Mouse (Mus musculus) thymus, postnatal 25 days (tissue): ENCODE results near the gene Acsl1.
A peak's percentile ranks its signal among the peaks of the same experiment; 100 is the strongest.

Source experiments
- DNase-seq: peaks from one replicate; pipeline ENCODE4 v3.0.0; 2022

Acsl1 gene

DNA sequence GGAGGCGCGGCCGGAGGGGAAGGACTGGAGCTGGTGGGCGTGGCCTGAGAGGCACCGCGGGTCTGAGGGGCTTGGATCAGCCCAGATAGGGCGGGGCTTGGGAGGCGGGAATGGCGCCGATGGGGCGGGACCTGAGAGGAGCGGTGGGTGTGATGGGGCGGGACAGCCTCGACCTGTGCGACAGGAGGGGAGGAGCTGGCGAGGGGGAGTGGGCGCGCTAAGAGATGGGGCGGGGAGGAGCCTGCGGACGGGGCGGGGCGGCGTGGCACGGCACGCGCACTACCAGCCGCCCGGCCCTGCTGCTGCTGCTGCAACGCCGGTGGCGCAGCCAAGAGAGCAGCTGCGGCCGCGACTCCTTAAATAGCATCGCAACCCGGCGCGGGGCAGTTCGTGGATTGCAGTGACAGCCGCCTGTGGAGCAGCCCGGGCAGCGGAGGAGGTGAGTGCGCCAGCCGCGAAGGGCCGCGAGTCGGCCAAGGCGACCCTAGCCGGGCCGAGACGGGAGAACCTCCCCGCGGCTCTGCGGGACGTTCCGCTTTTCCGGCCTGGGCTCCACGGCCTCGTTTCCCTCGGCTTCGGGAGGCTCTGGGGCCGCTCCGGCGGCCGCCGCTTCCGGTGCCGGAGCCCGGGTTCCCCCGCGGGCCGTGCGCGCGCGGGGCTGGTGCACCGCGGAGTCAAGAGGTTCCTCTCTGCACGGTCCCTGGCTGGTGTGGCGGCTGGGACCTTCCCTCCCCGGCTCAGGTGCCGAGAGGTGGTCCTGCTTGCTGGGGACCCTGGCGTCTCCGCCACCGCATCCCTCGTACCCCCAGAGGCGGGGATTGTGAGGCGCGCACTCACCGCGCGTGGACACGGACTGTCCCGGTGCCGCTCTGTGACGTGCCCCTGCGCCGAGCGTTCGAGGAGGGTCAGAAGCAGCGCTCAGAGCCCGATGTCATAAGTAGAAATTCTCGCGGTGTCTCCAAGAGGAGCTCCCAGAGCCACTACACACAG is at the start of gene Acsl1:
Gene Acsl1 (plus strand): TSS at position 246 of the 990 bp plus-strand sequence.
- peak; percentile 98 for DNase-seq

DNA sequence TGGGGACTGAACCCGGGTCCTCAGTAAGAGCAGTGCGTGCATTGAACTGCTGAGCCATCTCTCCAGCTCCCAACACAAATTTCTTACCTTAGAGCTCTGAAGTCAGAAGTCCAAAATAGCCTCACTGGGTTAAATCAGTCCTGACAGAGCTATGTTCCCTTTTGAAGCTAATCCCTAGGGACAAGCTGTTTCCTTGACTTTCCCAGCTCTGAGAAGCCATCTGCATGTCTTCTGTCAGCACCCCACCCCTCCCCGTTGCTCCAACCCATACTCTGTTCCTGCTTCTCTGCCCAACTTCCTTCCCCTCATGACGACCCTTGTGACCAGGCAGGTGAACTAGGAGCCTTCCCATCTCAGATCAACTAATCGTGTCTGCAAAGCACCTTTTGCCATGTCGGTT is 49.3 kb upstream of the Acsl1 start:
- no peak for DNase-seq

DNA sequence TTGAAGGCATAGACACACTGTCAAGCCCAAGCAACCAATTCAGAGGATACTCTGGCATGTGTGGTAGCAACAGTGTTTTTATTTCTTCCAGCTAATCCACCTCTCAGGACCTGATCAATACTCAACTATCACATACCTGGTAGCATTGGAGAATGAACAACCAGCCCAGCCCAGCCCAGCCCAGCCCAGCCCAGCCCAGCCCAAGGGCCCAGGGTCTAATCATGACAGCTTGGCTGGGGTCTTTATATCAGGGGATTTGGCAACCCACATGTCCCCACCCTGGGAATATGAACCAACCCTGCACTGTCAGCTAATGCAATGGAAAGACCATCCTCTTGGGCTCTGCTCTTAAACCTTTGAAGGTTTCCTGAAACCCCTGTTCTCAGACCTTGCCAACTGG is 42.9 kb upstream of the Acsl1 start:
- no peak for DNase-seq

DNA sequence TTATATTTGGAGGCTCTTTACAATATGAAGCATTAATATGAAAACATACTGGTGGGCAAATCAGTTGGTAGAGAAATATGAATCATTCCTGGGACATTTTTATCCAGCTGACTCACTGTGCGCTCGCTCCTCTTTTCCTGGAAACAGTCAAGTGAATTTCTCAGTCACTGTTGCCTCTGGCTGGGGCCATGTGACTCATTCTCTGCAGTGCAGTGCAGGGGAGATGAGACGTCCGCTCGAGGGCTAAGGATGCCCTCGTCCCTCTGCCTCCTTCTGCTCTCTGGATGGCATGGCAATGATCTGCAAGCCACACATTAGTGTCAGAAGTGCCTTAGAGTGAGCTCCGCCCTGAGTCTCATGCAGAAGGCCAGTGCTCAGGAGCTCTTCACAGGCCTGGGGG is 41.0 kb upstream of the Acsl1 start:
- no peak for DNase-seq

DNA sequence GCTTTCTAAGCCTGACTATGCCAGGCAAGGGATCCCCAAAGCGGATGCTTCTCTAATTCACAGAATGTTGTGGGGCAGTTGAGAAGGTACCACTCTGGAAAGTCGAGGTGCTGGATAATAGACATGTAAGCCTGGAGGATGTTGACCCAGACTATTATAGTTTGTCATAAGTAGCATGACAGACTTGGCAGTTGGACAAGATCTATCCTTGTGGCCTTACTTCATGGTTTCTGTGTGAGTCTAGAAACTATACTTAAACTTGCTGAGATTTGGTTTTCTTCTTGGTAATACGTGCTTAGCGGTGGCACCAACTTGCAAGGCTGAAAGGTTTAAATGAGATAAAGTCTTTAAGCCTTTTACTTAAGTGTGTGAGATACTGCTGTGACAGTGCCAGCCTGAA is 38.9 kb upstream of the Acsl1 start:
- DNase-seq = no peak

DNA sequence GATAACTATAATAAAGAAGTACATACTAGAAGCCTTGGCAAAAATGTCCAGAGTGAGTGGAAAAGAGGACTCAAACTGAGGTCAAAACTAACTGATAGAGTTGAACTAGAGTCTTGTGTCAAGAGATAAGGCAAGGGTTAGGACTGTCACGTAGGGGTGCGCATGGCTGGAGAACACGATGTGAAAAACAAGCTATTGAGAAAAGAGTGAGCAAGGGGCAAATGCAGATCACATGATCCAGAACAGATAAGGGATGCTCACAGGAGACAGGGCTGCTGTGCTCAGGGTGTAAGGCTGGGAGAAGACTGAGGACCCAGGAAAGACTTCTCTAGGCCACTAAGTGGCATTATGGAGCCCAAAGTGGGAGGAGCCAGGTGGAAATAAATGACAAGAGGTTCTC is 38.3 kb upstream of the Acsl1 start:
- DNase-seq = no peak

DNA sequence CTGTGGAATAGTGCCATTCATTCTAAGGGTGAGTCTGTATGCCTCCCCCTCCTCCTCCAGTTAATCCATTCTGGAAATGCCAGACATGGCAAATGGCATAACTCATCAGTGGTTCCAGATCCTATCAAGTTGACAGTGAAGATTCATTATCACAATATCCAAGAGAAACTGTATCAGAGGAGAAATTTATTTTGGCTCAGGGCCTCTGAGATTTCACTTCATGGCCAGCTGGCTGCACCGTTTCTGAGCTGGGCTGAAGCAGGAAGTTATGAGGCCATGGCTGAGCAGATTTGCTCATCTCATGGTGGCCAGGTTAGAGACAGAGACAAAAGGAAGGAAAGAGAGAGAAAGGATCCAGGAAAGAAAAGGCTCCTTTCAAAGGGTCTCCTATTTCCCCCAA is 37.2 kb upstream of the Acsl1 start:
- no peak for DNase-seq

DNA sequence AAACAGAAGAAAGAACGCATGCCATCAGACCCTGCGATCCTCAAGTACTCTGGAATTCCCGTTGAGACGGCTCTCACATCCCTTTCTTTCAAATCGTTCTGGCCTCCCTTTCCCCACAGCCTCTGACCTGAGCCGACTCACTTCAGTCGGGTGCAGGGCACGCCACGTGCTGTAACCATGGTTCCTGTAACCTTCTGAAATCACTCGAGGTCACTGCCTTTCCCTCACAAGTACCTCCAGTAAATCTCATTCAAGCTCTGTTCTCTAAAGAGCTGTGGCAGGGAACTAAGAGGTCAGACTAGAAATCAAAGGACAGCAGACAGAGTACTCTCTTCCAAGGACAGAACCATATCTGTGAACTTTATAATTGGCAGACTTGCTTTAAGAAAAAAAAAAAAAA is 32.3 kb upstream of the Acsl1 start:
- no peak for DNase-seq

DNA sequence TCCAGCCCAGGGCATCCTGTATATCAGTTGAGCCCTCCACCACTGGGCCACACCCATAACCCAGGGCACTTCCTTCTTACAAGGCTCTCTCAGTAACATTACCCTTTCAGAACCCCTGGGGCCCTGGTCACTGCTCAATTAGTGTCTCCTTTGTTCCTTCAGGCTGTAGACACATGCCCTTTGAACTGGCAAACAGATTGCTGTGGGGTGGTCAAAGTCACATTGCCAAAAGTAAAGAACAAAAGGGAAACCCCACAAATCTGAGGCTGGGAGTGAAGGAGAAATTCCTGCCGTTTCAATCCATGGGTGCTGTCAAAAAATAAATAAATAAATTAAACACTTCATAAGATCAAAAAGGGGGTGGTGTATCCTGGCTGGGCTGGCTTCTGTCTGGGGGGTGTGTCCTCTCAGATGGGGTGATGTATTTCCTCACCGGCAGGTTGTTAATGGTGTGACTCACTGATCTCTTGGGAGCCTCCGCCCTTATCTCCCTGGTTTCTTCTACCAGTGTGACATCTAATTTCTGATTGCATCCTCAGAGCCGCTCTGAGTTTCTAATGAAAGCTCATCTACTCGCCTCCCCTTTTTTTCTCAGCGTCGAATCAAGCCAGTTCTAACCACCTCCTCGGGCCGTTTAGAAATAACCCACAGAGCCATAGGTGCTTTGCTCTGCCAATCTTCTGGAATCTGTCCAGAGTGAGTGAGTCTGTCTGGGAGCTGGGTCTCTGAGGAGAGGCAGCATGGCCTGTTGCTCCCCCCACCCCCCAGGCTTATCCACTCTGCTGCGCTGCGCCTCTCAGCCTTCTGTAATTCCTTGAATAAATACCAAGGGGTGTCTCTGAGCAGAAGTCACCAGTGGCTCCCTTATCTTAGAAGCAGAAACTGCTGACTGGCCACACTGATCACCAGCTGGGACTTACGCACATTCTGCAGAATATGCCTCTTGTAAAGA is 24.6 kb upstream of the Acsl1 start:
- DNase-seq = no peak

DNA sequence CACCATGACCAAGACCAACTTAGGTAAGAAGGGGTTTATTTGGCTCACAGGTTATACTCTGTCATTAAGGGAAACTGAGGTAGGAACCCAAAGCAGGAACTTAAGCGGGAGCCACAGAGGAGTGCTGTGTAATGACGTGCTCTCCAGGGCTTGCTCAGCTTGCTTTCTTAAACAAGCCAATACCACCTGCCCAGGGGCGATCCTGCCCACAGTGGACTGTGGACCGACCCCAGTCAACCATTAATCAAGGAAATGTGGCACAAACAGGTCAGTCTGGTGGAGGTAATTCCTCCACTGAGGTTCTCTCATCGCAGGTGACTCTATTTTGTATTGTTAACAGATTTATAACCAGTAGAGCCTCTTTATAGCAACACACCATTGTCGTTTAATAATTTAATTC is 23.5 kb upstream of the Acsl1 start:
- no peak for DNase-seq

DNA sequence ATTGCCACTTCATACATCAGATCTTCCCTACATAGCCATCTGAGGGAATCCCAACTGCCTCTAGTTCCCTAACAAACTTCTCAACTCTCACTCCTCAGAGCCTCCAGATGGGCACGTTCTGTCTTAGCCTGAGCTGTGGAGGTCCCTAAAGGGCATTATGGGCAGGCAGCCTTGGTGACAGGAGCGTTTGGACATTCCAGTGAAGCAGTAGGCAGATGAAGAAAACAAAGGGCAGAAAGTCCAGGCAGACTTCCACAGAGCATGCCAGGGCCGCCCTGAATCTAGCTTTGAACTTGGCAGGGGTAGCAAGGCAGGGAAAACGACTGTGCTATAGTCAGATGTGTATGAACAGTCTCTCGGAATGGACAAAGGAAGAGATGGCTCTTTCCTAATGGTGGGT is 22.2 kb upstream of the Acsl1 start:
- no peak for DNase-seq

DNA sequence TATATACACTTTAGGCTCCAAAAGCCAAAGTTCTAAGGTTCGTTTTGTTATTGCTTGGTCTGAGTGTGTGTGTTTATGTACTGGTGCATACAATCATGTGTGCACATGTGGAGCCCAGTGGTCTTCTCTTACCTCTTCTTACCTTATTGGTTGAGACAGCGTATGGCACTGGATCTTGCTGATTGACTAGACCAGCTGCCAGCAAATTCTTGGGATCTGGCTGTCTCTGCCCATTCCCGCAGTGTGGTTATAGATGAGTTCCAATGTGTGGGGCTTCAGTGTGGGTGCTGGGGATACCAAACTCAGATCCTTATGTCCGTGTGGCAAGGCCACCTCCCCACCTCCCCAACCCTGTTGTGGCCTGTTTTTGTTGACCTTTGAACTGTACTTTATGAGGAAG is 21.8 kb upstream of the Acsl1 start:
- no peak for DNase-seq

DNA sequence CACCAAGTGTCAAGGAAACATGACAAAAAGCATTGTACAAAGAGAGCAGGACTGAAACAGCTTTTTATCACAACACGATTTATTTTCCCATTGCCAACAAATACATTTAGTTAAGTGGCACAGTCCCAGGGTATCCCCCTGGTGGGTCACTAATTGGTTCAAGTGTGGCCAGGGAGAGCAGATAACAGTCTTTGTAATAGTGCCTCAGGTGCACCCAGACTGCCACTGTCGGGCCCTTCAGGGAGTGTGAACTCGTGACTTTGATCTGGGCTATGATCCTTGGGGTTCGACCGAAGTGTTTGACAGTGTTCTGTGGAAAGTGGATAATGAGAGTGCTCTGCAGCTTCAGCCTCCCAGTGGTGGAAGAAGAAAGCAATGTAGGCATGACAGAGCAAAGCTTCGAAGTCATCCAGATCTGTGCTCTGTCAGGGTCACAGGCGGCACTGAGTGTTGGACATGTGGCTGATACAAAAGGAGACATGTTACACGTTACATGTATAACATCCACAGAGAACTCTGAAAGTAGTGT is 21.1 kb upstream of the Acsl1 start:
- no peak for DNase-seq

DNA sequence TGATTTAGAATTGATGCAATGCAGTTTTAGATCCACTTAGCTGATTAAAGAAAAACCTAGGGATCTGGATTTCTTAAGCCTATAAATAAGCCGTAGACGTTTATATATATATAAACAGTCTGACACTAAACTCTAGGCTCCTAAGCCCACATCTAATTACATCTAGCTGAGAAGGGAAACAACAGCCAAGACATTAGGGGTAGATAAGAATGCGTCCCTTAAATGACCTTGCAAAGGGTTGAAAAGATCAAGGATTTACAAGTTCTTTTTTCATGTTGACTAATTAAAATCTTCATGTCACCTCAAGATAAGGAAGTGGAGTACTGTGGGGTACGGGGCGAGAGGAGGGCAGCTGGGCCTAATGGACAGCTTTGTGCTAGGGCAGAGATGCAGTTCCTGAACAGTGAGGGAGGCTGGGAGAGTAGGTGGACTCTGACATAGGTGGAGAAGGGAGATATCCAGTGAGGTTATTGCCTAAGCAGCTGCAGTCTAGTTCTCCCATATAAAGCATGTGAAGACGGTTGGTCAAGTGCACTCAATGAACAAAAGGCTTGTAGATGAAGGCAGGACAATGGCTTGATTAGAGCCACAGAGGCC is 12.5 kb upstream of the Acsl1 start:
- DNase-seq = no peak

DNA sequence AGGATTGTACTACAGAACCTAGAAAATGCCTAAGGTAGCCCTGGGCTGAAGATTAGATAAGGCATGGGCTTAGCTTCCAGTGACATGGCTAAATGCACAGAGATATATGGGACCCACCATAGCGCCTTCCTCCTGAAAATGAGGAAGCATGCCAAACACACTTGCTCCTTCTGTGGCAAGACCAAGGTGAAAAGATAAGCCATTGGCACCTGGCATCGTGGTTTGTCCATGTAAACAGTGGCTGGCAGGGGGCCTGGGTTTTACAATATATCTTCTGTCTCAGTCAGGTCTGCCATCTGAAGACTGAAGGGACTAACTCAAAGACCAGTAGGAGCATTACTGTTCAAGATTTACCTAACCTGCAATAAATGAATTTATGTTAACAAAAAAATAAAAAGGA is 2.4 kb upstream of the Acsl1 start:
- DNase-seq = no peak

DNA sequence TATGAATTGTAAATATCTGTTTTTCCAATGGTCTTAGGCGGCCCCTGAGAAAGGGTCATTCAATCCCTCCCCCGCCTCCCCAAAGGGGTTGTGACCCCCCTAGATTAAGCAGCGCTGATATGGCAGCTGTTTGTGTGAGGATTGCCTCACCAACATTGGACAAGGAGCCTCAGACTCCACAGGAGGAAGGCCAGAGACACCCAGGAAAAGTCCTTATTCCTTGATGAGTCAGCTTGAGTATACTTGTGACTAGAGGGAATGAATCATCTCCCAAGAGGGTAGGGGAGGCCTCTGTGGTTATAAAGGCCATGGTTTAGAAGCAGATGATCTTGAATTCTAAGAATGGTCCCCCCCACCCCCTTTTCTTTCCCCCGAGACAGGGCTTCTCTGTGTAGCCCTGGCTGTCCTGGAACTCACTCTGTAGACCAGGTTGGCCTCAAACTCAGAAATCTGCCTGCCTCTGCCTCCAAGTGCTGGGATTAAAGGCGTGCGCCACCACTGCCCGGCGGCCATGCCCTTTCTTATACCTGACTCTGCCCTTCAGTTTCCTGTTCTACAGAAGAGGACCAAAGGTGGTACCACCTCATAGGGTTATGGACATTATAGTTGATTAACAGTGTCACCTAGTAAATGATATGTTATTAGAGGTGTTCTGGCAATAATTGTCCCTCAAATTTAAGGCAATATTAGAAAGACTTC is 1.6 kb upstream of the Acsl1 start:
- no peak for DNase-seq

DNA sequence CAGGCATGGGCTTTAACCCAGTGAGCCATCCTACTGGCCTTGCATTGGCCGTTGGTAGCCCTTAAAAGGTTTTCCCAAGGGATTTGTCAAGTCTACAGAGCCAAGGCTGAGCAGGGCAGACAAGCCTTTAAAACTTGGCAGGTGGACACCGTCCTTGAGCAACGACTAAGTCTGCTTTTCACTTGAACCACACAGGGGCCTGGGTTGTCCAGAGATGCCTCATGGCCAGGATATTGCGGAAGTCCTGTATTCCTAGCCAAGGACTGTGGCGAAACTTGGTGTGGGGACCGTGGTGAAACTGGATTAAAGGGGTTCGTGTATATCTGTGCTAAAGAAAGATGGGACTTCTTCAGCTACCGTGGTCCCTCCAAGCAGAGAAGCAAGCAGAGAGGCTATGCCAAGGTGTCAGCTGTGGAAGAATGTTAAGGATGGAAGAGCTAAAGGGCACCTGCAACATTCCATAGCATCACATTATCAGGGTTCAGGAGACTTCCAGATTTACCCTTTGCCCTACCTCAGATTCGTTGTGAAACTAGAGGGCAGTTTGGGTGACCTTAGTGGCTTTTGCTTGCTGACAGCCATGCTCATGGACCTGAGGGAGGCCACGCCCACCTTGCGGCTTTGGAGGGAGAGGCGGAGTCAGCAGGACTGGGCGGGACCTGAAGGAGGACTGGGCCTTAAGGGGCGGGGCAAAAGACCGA is 596 bp upstream of the Acsl1 start:
- DNase-seq = no peak

DNA sequence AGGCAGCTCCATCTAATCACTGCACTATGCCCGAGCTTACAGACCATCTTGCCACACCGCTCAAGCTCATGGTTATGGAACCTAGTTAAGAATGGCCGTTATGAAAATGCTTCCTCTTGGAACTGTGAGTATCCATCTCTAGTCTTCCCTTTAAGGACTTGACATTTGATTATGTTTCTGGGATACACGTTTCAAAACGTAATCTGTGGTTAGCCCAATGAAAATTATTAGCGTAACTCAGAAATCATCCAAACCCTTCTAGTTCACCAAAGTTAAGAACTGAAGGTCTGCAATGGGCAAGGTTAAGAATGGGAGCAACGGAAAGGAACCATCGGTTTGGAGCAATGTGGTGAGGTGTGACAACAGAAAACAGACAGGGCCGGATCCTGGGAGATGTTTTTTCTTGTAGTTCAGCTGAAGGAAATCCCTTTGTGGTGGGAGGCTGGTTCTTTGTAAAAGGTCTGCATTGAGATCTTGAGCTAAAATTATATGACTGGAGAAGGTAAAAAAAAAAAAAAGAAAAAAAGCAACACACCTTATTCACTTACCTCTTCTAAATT is 1.2 kb downstream of the Acsl1 start:
- DNase-seq = no peak

DNA sequence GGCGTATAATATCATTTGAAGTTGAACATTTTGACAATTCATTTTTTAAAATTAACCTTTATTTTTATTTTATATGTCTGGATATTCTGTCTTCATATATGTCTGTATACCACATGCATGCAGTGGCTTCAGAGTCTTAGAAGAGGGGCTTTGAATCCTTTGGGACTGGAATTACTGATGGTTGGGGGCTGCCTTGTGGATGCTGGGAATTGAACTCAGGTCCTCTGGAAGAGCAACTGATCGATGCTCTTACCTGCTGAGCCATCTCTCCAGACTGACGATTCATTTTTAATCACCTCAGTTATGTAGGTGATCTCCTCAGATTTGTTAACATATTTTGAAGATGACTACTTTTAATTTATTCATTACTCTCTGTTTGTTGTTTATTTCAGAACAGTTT is 3.3 kb downstream of the Acsl1 start:
- DNase-seq = no peak

DNA sequence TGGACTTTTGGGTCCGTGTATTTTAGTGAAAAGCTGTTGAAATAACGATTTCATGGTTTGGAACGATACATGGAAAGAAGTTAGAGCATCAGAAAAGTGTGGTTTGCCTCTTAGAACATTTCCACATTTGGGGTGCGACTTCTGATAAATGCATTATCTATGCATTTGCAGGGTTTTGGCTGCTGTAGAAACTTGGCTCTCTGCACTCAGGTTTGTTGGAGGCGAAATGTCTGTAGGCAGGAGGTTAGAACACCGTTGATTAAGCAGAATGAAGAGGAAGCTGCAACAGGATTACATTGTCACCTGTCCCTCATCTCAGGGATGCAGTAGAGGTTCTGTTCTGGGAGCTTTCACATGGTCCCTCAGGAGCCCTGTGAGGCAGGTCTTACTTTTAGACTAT is 3.8 kb downstream of the Acsl1 start:
- no peak for DNase-seq

DNA sequence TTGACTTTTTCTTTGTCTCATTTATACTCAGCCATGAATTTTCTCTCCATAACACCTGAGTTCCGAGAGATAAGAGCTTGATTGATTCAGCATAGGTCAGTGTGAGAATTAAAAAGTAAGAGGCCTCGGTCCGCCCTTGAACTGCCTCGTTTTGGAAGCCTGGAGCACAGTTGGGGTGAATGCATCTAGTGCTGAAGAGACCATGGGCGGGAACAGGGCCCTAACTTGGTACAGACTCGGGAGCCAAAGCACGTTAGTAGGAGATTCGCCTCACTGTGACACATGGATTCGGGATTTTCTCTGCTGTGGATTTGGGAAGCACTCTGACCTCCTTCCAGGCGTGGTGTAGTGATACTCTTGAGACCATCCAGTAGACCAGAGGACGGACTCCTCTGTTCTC is 4.6 kb downstream of the Acsl1 start:
- no peak for DNase-seq

DNA sequence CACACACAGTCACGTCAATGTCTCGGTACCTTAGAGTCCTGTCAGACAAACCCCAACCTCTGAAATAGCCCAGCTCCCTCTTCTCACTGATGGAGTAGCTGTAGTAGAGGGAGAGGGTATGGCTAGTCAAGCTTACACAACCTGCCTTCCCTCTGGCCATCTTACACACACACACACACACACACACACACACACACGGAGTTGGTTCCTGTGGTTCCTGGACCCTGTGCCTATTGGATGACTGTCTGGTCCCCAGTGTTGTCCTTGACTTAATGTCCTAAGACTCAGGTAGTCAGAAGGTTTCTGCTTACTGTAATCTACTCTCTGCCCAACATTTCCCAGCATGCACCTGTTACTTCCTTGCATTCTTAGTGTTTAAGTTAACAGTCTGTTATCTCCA is 5.1 kb downstream of the Acsl1 start:
- DNase-seq = no peak
